Mouse (Mus musculus): ENCODE results near the gene Slc35f1. TPM values are rescaled to one million over a fixed set of nuclear protein-coding genes. Genes with fewer than 3 reads are reported as not detected.

Gene Slc35f1
- total and polyA plus RNA-seq, 3 experiments = 0.07 to 0.11 TPM; not detected in 1

DNA sequence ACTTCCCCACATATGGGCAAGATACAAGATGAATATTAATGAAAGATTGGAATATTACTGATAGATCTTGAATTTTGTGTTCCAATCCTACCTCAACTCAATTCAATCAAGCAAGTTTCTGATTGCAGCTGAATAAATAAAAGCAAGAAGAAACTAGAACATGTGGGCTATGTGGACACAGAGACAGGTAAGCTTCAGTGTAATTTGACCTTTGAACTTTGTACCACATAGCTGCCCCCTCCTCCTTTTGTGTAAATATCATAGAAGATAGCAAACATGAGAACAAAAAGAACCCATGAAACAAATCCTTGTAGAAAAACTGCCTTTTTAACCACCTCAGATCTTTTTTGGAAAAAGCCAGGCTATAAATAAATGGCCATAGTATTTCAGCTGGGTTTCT lies 180.8 kb downstream of the Slc35f1 start:
- H3K27me3 ChIP-seq (replicated peaks) = no peaks in the 10 kb centered on the region
- H3K4me1 ChIP-seq (ENCODE audit: control insufficient read depth in 1 of 2, insufficient read depth in 2 of 2) = peaks cover 0 to 9% of the 10 kb centered on the region in 2 experiments; a peak in 2 of 4 replicates
- dilution Hi-C loops (cut with MboI; ENCODE audit: extremely low pct_ligation_motif_present, extremely low pct_unique_long_range_greater_than_20kb, low sequenced_read_pairs) = no loop called here
- in situ Hi-C loops (cut with MboI; ENCODE audit: low pct_ligation_motif_present, low pct_unique_long_range_greater_than_20kb, low sequenced_read_pairs) = no loop called here
- DNase-seq (ENCODE audit: extremely low read depth) = no peak
- H3K4me3 ChIP-seq (replicated peaks in 1 of 3; ENCODE audit: low read depth in 2 of 3, low read length in 2 of 3, poor library complexity in 1 of 3) = no peak overlapping the region
- TF ChIP-seq UBTF (IDR thresholded peaks at IDR 0.05; ENCODE audit: low read depth, low read length) (no peak), ZMIZ1 (IDR thresholded peaks at IDR 0.05; ENCODE audit: low read depth, low read length) (no peak), RAD21 (IDR thresholded peaks at IDR 0.05; ENCODE audit: low read depth, low read length) (no peak), POLR2AphosphoS2 (IDR thresholded peaks at IDR 0.05; ENCODE audit: low read depth, low read length) (no peak), ZNF384 (IDR thresholded peaks at IDR 0.05; ENCODE audit: low read depth, low read length) (no peak), MAX (IDR thresholded peaks at IDR 0.05; ENCODE audit: low read length) (no peak), PAX5 (IDR thresholded peaks at IDR 0.05; ENCODE audit: low read length) (no peak), USF2 (conservative IDR thresholded peaks at IDR 0.05; ENCODE audit: low read depth, low read length) (no peak), GABPA (IDR thresholded peaks at IDR 0.05; ENCODE audit: insufficient replicate concordance, low read depth, low read length) (no peak), SMC3 (IDR thresholded peaks at IDR 0.05; ENCODE audit: low read depth, low read length) (no peak), USF1 (IDR thresholded peaks at IDR 0.05; ENCODE audit: low read depth, low read length) (no peak), JUND (conservative IDR thresholded peaks at IDR 0.05; ENCODE audit: low read depth, low read length) (no peak), ZC3H11A (IDR thresholded peaks at IDR 0.05; ENCODE audit: low read depth, low read length) (no peak), MEF2A (IDR thresholded peaks at IDR 0.05; ENCODE audit: borderline replicate concordance, low read depth, low read length) (no peak), HCFC1 (IDR thresholded peaks at IDR 0.05; ENCODE audit: low read depth, low read length) (no peak), ETS1 (conservative IDR thresholded peaks at IDR 0.05; ENCODE audit: low read depth, low read length) (no peak), CHD1 (IDR thresholded peaks at IDR 0.05; ENCODE audit: low read depth, low read length) (no peak), RCOR1 (conservative IDR thresholded peaks at IDR 0.05; ENCODE audit: low read depth, low read length) (no peak), NELFE (IDR thresholded peaks at IDR 0.05; ENCODE audit: low read depth, low read length) (no peak), MAFK (IDR thresholded peaks at IDR 0.05; ENCODE audit: insufficient replicate concordance, low read length) (no peak)
- no peak overlapping the region for H3K4me2 ChIP-seq (ENCODE audit: insufficient read depth, low read depth, poor library complexity, severe bottlenecking)
- H3K9me3 ChIP-seq (replicated peaks; ENCODE audit: low read length) = no peaks in the 10 kb centered on the region
- H3K36me3 ChIP-seq (replicated peaks in 1 of 2; ENCODE audit: control insufficient read depth in 1 of 2, insufficient read depth in 1 of 2, low read length in 1 of 2) = no peaks in the 10 kb centered on the region
- no peaks in the 10 kb centered on the region for H3K79me2 ChIP-seq (replicated peaks; ENCODE audit: control insufficient read depth, extremely low read depth, insufficient read depth, poor library complexity, severe bottlenecking)
- H3K9ac ChIP-seq (ENCODE audit: insufficient read depth, low read depth) = no peak overlapping the region
- no peak overlapping the region for H3K27ac ChIP-seq (ENCODE audit: insufficient read depth, low read depth)

GRCm38 (mm10) chr10:52874133-52874532 lies 183.8 kb downstream of the Slc35f1 start:
- DNase-seq (ENCODE audit: extremely low read depth) = no peak
- dilution Hi-C loops (cut with MboI; ENCODE audit: extremely low pct_ligation_motif_present, extremely low pct_unique_long_range_greater_than_20kb, low sequenced_read_pairs) = no loop called here
- H3K4me2 ChIP-seq (ENCODE audit: insufficient read depth, low read depth, poor library complexity, severe bottlenecking) = no peak overlapping the region
- H3K4me3 ChIP-seq (replicated peaks in 1 of 3; ENCODE audit: low read depth in 2 of 3, low read length in 2 of 3, poor library complexity in 1 of 3) = no peak overlapping the region
- no peaks in the 10 kb centered on the region for H3K27me3 ChIP-seq (replicated peaks)
- no peaks in the 10 kb centered on the region for H3K36me3 ChIP-seq (replicated peaks in 1 of 2; ENCODE audit: control insufficient read depth in 1 of 2, insufficient read depth in 1 of 2, low read length in 1 of 2)
- H3K4me1 ChIP-seq (ENCODE audit: control insufficient read depth in 1 of 2, insufficient read depth in 2 of 2) = peaks cover 5 to 9% of the 10 kb centered on the region in 2 experiments; a peak in 3 of 4 replicates
- TF ChIP-seq CHD2 (IDR thresholded peaks at IDR 0.05; ENCODE audit: low read length) (no peak), HCFC1 (IDR thresholded peaks at IDR 0.05; ENCODE audit: low read depth, low read length) (no peak), SIN3A (IDR thresholded peaks at IDR 0.05; ENCODE audit: low read length) (no peak), USF2 (conservative IDR thresholded peaks at IDR 0.05; ENCODE audit: low read depth, low read length) (no peak)
- no peak overlapping the region for H3K9ac ChIP-seq (ENCODE audit: insufficient read depth, low read depth)
- H3K27ac ChIP-seq (ENCODE audit: insufficient read depth, low read depth) = no peak overlapping the region
- in situ Hi-C loops (cut with MboI; ENCODE audit: low pct_ligation_motif_present, low pct_unique_long_range_greater_than_20kb, low sequenced_read_pairs) = no loop called here
- H3K9me3 ChIP-seq (replicated peaks; ENCODE audit: low read length) = no peaks in the 10 kb centered on the region
- H3K79me2 ChIP-seq (replicated peaks; ENCODE audit: control insufficient read depth, extremely low read depth, insufficient read depth, poor library complexity, severe bottlenecking) = no peaks in the 10 kb centered on the region

Measured in CH12.LX (cell line).